Mouse (Mus musculus) midbrain, embryonic 13.5 days (tissue): ENCODE data around the gene Gm12117. TPM values are rescaled to one million over a fixed set of nuclear protein-coding genes. Genes with fewer than 3 reads are reported as not detected.

Experiments used
- ATAC-seq: fragments of 200-750 bp; cut with Nextera tagmentation; 2 replicates; pipeline ENCODE4 v1.8.0; 2017; ENCODE audit warnings: mild to moderate bottlenecking, moderate TSS enrichment, moderate library complexity
- H3K27ac ChIP-seq: fragments of 300-500 bp; sonication (generic); 2 replicates; pipeline ENCODE4 v1.5.1; 2015; ENCODE audit warnings: inconsistent platforms, mild to moderate bottlenecking, moderate library complexity
- H3K27me3 ChIP-seq: fragments of 300-500 bp; sonication (generic); 2 replicates; pipeline ENCODE4 v1.6.1; 2015; ENCODE audit warnings: mild to moderate bottlenecking, inconsistent platforms
- H3K36me3 ChIP-seq: fragments of 300-500 bp; sonication (generic); 2 replicates; pipeline ENCODE4 v1.6.1; 2015; ENCODE audit warnings: mild to moderate bottlenecking, inconsistent platforms
- H3K4me1 ChIP-seq: fragments of 300-500 bp; sonication (generic); replicated peaks from 2 replicates; pipeline ENCODE4 v1.6.1; 2015; ENCODE audit warnings: inconsistent platforms
- H3K4me2 ChIP-seq: fragments of 300-500 bp; sonication (generic); replicated peaks from 2 replicates; pipeline ENCODE4 v1.6.1; 2015; ENCODE audit warnings: moderate library complexity, mild to moderate bottlenecking, inconsistent platforms
- H3K4me3 ChIP-seq: fragments of 300-500 bp; sonication (generic); replicated peaks from 2 replicates; pipeline ENCODE4 v1.5.1; 2015; ENCODE audit warnings: mild to moderate bottlenecking, inconsistent platforms
- H3K9ac ChIP-seq: fragments of 300-500 bp; sonication (generic); replicated peaks from 2 replicates; pipeline ENCODE4 v1.6.1; 2015; ENCODE audit warnings: mild to moderate bottlenecking, inconsistent platforms
- H3K9me3 ChIP-seq: fragments of 300-500 bp; sonication (generic); 2 replicates; pipeline ENCODE4 v1.6.1; 2016; ENCODE audit warnings: mild to moderate bottlenecking, inconsistent platforms
- WGBS: fragments of 180-500 bp; shearing (Covaris S2); methylation state at CpG from one replicate; pipeline ENCODE4 v1.1.7; 2015; 5-methylcytosine and 5-hydroxymethylcytosine counted together
- polyA plus RNA-seq: library from polyadenylated mRNA; unstranded; fragments of >200 nt; fragmentation: Nextera tagmentation; extraction: Ambion mirVana; gene quantifications from 2 replicates; pipeline ENCODE4 v1.2.1, GENCODE M21; 2015

Gene Gm12117
- polyA plus RNA-seq, 1 experiment from 2014 or later, result not detected

- Histone ChIP-seq H3K4me1 (peaks cover 16% of the 10 kb centered on the region), H3K27ac (no peak overlapping the region), H3K9ac (no peak overlapping the region), H3K27me3 (no peaks in the 10 kb centered on the region), H3K36me3 (no peaks in the 10 kb centered on the region), H3K9me3 (no peaks in the 10 kb centered on the region), H3K4me2 (no peak overlapping the region), H3K4me3 (no peak overlapping the region)
- 71% methylated on average over 5 of the region's 5 CpGs for WGBS
- no peak for ATAC-seq
Measured at GRCm38 (mm10) chr11:33232056-33232455, 44.5 kb downstream of the Gm12117 start.

- no peak overlapping the region for H3K9ac ChIP-seq
- no peaks in the 10 kb centered on the region for H3K9me3 ChIP-seq
- peaks cover 6% of the 10 kb centered on the region for H3K4me1 ChIP-seq
- H3K4me2 ChIP-seq, result no peak overlapping the region
- ATAC-seq, result no peak
- no peaks in the 10 kb centered on the region for H3K36me3 ChIP-seq
- no peak overlapping the region for H3K4me3 ChIP-seq
- WGBS, result 93% methylated on average over 2 of the region's 2 CpGs
- no peak overlapping the region for H3K27ac ChIP-seq
- no peaks in the 10 kb centered on the region for H3K27me3 ChIP-seq
Measured at GRCm38 (mm10) chr11:33228186-33228585, 48.4 kb downstream of the Gm12117 start.

GRCm38 (mm10) chr11:33226516-33226915 lies 50.0 kb downstream of the Gm12117 start:
- H3K36me3 ChIP-seq, result no peaks in the 10 kb centered on the region
- 80% methylated on average over 8 of the region's 8 CpGs for WGBS
- no peak overlapping the region for H3K4me3 ChIP-seq
- H3K27me3 ChIP-seq, result no peaks in the 10 kb centered on the region
- no peaks in the 10 kb centered on the region for H3K9me3 ChIP-seq
- 0 out of 2 replicates have a peak, but pooled peaks cover 2% of the 10 kb centered on the region for H3K4me1 ChIP-seq
- H3K27ac ChIP-seq, result no peak overlapping the region
- no peak for ATAC-seq
- no peak overlapping the region for H3K4me2 ChIP-seq
- H3K9ac ChIP-seq, result no peak overlapping the region

Other genes starting within 250 kb of the Gm12117 start
- gene Fgf18, start 129.3 kb downstream of the Gm12117 start, polyA plus RNA-seq, result 3.5 and 3.6 TPM in 2 replicates
- gene Npm1, start 113.5 kb downstream of the Gm12117 start, polyA plus RNA-seq, result 592 and 605 TPM in 2 replicates
- gene Tlx3, start 73.1 kb downstream of the Gm12117 start, polyA plus RNA-seq, result 1.3 and 1.8 TPM in 2 replicates
- 8.9 and 9.0 TPM in 2 replicates for gene Ranbp17, start 237.0 kb upstream of the Gm12117 start, polyA plus RNA-seq